Mouse (Mus musculus) T-helper 17 cell (primary cell): ENCODE measurements around the gene Spata13.

Experiments used
- in situ Hi-C, 2 experiments: fragments of 300-600 bp; cut with MboI, MseI; formaldehyde crosslinking; loops; 1 replicate in 1 of 2; 2 replicates in 1 of 2; pipeline ENCODE4 v1.15.1; 2025; ENCODE audit warnings: high pct_unique_total_duplicates in 2 of 2

Spata13 gene

DNA sequence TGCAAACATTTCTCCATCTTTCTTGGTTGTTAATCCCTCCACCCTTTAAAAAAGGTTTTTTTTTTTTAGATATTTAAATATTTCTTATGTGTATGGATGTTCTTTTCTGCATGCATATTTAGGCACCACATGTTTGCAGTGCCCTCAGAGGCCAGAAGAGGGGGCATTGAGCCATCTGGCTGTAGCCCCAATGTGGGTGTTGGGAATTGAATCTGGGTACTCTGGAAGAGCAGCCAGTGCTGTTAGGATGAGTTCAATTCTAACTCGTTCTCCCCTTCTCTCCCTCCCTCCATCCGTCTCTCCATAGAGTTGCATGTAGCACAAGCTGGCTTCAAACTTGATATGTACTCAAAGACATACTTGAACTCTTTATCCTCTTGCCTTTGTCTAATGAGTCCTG, 139.7 kb downstream of the Spata13 start:
- in situ Hi-C loops: loop anchor here in 1 of 2 experiments (5.0 kb wide), 1 partner anchor 61 kb away; no protein-coding TSS in a partner anchor

- in situ Hi-C loops: loop anchor here in 1 of 2 experiments (5.0 kb wide), 1 partner anchor 259 kb away; no protein-coding TSS in a partner anchor
Measured at GRCm38 (mm10) chr14:60776521-60776920, 142.7 kb downstream of the Spata13 start.

GRCm38 (mm10) chr14:60777485-60777919, 143.7 kb downstream of the Spata13 start:
- in situ Hi-C loops: loop anchor here in 1 of 2 experiments (5.0 kb wide), 1 partner anchor 260 kb away; no protein-coding TSS in a partner anchor

DNA sequence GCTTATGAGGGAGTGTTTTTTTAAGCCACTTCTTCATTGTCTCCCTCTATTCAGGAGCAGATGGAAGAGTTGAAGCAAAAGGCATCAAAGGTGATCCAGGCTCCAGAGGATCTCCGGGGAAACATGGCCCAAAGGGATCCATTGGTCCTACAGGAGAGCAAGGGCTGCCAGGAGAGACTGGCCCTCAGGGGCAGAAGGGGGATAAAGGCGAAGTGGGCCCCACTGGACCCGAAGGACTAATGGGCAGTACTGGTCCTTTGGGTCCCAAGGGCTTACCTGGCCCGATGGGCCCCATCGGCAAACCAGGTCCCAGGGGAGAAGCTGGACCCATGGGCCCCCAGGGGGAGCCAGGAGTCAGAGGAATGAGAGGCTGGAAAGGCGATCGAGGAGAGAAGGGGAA, 145.4 kb downstream of the Spata13 start:
- in situ Hi-C loops: loop anchor here in 1 of 2 experiments (5.0 kb wide), 1 partner anchor 262 kb away; no protein-coding TSS in a partner anchor

GRCm38 (mm10) chr14:60782121-60782656, 148.4 kb downstream of the Spata13 start:
- in situ Hi-C loops: no loop called here

GRCm38 (mm10) chr14:60783196-60783595, 149.4 kb downstream of the Spata13 start:
- in situ Hi-C loops: no loop called here

DNA sequence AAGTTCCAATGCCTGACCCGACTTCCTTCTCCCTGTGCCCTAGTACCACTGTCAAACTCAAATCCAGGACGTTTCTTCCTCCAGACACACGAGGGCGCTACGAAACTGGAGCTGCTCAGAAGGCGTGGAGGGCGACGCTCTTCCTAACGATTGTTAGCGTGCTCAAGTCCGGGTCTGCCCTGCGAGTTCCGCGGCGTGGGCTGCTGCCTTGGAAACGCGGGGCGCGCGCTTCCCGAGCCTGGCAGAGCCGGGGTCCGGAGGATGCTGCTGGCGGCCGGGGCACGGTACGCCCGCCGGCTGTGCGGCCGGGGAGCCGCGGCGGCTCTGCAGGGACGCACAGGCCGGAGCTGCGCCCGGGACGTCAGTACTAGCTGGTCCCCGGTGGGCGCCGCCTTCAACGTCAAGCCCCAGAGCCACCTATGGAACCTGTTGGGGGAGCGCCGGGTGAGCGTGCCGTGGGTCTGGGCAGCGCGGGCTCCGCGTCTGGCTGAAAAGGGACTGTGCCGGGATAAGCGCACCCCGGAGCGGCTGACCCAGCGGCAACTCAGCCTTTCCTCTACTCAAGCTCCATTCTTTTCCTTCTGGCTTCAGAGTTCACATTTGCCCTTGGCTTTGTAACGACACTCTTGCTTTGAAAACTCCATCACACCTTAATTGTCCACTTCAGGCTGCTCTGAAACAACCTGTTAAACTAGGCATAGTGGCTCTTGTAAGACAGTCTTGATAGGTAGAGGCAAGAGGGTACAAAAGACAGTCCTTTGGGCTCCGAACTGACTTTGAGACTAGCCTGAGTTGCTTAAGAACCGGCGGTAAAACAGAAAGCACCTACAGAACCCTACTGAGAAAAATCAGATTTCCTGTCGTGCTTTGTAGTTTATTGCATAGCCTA, 150.9 kb downstream of the Spata13 start, which contains the start of gene Mipep:
TSS of gene Mipep (plus strand) at position 147 of the 889 bp plus-strand sequence.
- in situ Hi-C loops: no loop called here

GRCm38 (mm10) chr14:60790103-60790502, 156.3 kb downstream of the Spata13 start:
- in situ Hi-C loops: no loop called here

DNA sequence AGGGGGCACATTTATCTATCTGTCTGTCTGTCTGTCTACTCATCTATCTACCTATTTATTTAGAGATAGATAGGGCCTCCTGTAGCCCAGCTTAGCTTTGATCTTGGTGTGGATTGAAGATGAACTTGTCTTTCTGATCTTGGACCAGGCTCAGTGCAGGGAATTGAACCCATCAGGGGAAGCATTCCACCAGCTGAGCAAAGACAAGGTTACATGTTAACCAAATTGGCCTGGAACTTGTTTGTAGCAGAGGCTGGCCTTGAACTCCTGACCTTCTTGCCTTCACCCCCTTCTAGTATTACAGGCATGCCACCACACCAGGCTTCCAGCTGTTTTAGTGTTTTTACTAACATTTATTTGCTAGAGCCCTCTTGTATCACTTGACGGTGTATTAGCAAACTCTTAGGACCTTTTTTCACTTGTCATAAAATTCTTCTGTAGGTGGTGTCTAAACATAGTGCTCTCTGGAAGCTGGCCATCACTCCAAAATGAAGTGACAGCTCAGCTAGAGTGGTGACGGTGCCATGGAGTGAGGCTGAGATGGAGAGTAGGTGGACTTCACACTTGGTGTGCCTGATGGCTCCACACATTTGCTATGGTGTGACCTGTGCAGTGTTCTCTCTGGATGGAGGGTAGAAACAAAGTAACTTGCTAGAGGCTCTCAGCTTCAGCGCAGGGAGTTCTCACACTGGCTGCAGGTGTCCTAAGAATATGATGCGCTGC, 163.0 kb downstream of the Spata13 start:
- in situ Hi-C loops: loop anchor here (5.0 kb wide), 2 partner anchors 316 to 501 kb away; no protein-coding TSS in a partner anchor

DNA sequence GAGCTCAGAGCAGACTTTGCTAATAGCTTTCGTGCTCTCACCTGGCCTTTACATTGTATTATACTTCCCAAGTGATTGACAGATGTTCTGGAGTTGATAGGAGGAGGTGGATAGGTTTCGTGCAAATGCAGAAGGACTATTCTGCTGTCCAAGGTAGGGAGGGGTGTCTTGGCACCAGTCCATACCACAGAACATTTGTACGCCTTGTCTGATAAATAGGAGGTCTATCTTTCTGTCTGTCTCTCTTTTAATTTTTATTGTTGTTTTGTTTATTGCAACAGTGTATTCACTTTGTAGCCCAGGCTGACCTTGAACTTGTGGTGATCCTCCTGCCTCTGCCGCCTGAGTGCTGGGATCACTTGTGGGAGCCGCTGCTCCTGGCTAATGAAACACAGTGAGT, 163.8 kb downstream of the Spata13 start:
- in situ Hi-C loops: loop anchor here (5.0 kb wide), 2 partner anchors 315 to 500 kb away; no protein-coding TSS in a partner anchor

DNA sequence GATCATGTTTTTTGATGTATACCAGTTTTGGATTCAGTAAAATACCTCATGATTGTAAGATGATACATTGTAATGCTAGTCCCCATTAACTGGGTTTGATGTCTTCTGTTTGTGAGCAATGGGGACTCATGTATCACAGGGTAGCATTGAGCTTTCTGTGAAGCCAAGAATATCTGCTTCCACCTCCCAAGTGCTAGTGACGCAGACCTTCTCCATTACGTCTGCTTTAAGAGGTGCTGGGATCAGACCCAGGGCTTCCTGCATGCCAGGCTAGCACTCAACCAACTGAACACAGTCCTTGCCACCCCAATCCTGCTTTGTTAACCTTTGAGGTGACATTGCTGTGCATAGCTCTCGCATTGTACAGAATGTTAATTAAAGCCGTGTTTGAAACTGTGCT, 164.9 kb downstream of the Spata13 start:
- in situ Hi-C loops: loop anchor here (5.0 kb wide), 2 partner anchors 314 to 499 kb away; no protein-coding TSS in a partner anchor

GRCm38 (mm10) chr14:60799762-60800728, 166.2 kb downstream of the Spata13 start:
- in situ Hi-C loops: loop anchor here (5.0 kb wide), 2 partner anchors 312 to 497 kb away; no protein-coding TSS in a partner anchor

DNA sequence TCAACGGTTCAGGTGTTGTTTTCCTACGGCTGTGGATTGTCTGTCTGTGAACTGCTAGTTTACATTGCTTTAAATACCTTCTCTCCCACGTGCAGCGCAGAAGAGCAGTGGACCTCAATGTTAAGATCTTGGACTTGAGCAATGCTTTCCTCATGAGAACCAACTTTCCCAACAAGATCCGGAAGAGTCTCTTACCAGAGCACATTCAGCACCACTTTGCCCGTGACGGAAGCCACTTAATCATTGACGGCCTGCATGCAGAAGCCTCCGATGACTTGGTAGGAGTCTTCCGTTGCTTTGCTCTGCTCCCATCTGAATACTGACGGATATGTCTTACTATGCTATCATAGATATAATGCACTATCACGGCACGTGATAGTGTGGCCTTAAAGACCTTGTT, 168.2 kb downstream of the Spata13 start:
- in situ Hi-C loops: no loop called here

- in situ Hi-C loops: loop anchor here (5.0 kb wide), 2 partner anchors 307 to 482 kb away; no protein-coding TSS in a partner anchor
Measured at GRCm38 (mm10) chr14:60804978-60805377, 171.2 kb downstream of the Spata13 start.

DNA sequence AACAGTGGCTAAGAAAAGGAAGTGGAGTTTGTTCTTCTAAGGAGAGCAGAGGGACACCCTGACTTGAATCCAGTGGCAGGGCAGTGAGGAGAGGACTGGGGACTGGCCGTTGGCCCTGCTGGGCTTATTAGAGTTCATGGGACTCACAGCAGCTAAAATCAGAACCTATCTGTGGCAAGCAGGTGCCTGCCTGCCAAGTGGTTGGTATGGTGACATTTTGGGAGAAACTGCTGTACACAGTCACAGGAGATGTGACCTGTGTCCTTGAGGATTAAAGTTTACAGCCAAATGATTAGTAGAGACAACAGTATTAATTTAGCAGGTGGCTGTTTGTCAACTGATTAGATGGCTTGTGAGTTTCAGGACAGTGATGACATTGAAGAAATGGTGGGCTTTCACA, 172.1 kb downstream of the Spata13 start:
- in situ Hi-C loops: loop anchor here (5.0 kb wide), 2 partner anchors 306 to 481 kb away; no protein-coding TSS in a partner anchor

DNA sequence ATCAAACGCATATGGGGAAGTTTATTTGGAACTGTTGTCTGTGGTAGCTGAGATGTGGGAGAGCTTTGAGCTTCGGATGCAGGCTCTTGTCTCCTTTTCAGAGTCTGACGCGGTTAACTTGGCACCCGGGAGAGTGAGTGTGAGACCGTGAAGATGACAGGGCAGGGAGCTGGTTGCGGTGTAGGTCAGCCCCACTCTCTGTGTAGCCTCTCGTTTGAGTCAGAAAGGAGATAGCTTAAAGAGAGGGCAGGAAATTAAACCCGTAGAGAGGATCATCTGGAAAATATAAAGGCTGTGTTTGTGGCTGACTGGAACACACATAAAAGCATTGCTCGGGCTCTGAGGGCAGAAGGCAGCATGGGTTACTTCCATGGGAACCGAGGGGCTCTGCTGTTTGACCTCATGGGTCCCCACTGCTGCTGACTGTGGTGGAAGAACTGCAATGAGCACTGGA, 173.1 kb downstream of the Spata13 start:
- in situ Hi-C loops: loop anchor here (5.0 kb wide), 2 partner anchors 305 to 480 kb away; no protein-coding TSS in a partner anchor

DNA sequence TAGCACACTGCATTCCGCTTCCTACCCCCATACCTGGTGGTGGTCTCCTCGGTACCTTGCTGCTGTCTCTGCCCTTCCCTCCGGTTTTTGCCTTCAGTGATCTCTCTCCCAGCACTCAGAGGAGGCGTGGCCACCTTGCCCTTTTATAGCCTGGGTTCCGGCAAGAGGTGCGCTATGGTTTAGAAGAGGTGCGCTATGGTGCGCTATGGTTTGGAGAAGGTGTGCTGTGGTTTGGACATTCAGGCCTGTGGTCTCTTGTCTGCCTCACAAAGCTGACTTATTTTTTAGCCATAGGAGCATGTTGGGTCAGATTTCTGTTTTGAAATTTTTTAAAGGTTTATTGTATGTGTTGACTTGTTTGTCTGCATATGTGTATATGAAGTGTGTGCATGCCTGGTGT, 176.1 kb downstream of the Spata13 start:
- in situ Hi-C loops: loop anchor here (5.0 kb wide), 2 partner anchors 302 to 477 kb away; no protein-coding TSS in a partner anchor

DNA sequence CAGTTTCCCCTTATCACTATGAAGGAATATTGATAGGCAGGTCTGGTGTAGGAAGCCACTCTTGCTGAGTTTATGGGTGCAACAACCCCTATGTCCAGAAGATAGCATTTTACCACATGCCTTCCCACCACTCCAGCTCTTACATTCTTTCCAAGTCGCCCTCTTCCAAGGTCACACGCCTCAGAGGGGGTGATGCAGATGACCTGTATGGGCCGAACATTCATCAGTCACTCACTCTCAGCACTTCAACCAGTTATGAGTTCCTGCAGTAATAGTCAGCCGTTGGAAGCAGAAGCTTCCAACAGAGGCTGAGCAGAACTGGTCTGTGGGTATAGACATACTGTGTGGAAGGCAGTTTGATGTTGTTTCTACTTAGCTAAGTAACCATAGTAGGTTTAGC, 177.7 kb downstream of the Spata13 start:
- in situ Hi-C loops: no loop called here
